Mouse (Mus musculus) kidney, embryonic 15.5 days (tissue): ENCODE results near the gene Edn1. TPM values are rescaled to one million over a fixed set of nuclear protein-coding genes. Genes with fewer than 3 reads are reported as not detected.

Experiments
- ATAC-seq: fragments of 200-750 bp; cut with Nextera tagmentation; replicated peaks from 2 replicates; pipeline ENCODE4 v1.8.0; 2017; ENCODE audit warnings: moderate TSS enrichment; ENCODE audit not compliant: low FRiP score
- H3K27ac ChIP-seq: fragments of 300-500 bp; sonication (generic); 2 replicates; pipeline ENCODE4 v1.5.1; 2015; ENCODE audit warnings: mild to moderate bottlenecking, inconsistent platforms
- H3K27me3 ChIP-seq: fragments of 300-500 bp; sonication (generic); 2 replicates; pipeline ENCODE4 v1.6.1; 2015; ENCODE audit warnings: inconsistent platforms
- H3K36me3 ChIP-seq: fragments of 300-500 bp; sonication (generic); 2 replicates; pipeline ENCODE4 v1.6.1; 2015; ENCODE audit warnings: inconsistent platforms
- H3K4me1 ChIP-seq: fragments of 300-500 bp; sonication (generic); 2 replicates; pipeline ENCODE4 v1.6.1; 2015; ENCODE audit warnings: inconsistent platforms
- H3K4me2 ChIP-seq: fragments of 300-500 bp; sonication (generic); 2 replicates; pipeline ENCODE4 v1.6.1; 2015; ENCODE audit warnings: moderate library complexity, mild to moderate bottlenecking, inconsistent platforms
- H3K4me3 ChIP-seq: fragments of 300-500 bp; sonication (generic); replicated peaks from 2 replicates; pipeline ENCODE4 v1.5.1; 2015; ENCODE audit warnings: mild to moderate bottlenecking, inconsistent platforms
- H3K9ac ChIP-seq: fragments of 300-500 bp; sonication (generic); 2 replicates; pipeline ENCODE4 v1.6.1; 2015; ENCODE audit warnings: mild to moderate bottlenecking, inconsistent platforms
- H3K9me3 ChIP-seq: fragments of 300-500 bp; sonication (generic); replicated peaks from 2 replicates; pipeline ENCODE4 v1.6.1; 2016; ENCODE audit warnings: inconsistent platforms
- WGBS: fragments of 180-500 bp; shearing (Covaris S2); methylation state at CpG from one replicate; pipeline ENCODE4 v1.1.7; 2015; ENCODE audit warnings: mixed read lengths; 5-methylcytosine and 5-hydroxymethylcytosine counted together
- polyA plus RNA-seq: library from polyadenylated mRNA; unstranded; fragments of >200 nt; fragmentation: Nextera tagmentation; extraction: Ambion mirVana; gene quantifications from 2 replicates; pipeline ENCODE4 v1.2.1, GENCODE M21; 2015

Gene Edn1
- polyA plus RNA-seq, 1 experiment from 2014 or later: 2.6 TPM

- Histone ChIP-seq H3K27me3 (no peaks in the 10 kb centered on the region), H3K4me3 (no peak overlapping the region), H3K4me2 (no peak overlapping the region), H3K36me3 (no peaks in the 10 kb centered on the region), H3K4me1 (no peaks in the 10 kb centered on the region), H3K9me3 (no peaks in the 10 kb centered on the region; the same call in 1 of the 2 replicates), H3K27ac (no peak overlapping the region), H3K9ac (no peak overlapping the region)
- ATAC-seq: no peak
- WGBS: 93% methylated on average over 2 of the region's 2 CpGs
Observed at GRCm38 (mm10) chr13:42331104-42331503, 29.8 kb downstream of the Edn1 start.

GRCm38 (mm10) chr13:42334981-42335380 is 33.7 kb downstream of the Edn1 start:
- H3K27me3 ChIP-seq: no peaks in the 10 kb centered on the region
- no peaks in the 10 kb centered on the region for H3K36me3 ChIP-seq
- 88% methylated on average over 3 of the region's 3 CpGs for WGBS
- no peak overlapping the region for H3K9ac ChIP-seq
- no peak overlapping the region for H3K27ac ChIP-seq
- no peaks in the 10 kb centered on the region for H3K9me3 ChIP-seq
- H3K4me2 ChIP-seq: no peak overlapping the region
- H3K4me3 ChIP-seq: no peak overlapping the region
- 0 out of 2 replicates have a peak, but pooled peaks cover 3% of the 10 kb centered on the region for H3K4me1 ChIP-seq
- no peak for ATAC-seq

- WGBS: 56% methylated on average over 4 of the region's 4 CpGs
- Histone ChIP-seq H3K9ac (no peak overlapping the region), H3K27me3 (no peaks in the 10 kb centered on the region), H3K4me3 (no peak overlapping the region), H3K9me3 (no peaks in the 10 kb centered on the region), H3K4me1 (0 out of 2 replicates have a peak, but pooled peaks cover 3% of the 10 kb centered on the region), H3K4me2 (no peak overlapping the region), H3K36me3 (no peaks in the 10 kb centered on the region), H3K27ac (no peak overlapping the region)
- no peak for ATAC-seq
Observed at GRCm38 (mm10) chr13:42336414-42336813, 35.1 kb downstream of the Edn1 start.

GRCm38 (mm10) chr13:42337072-42337471 is 35.8 kb downstream of the Edn1 start:
- H3K4me1 ChIP-seq: 0 out of 2 replicates have a peak, but pooled peaks cover 3% of the 10 kb centered on the region
- no peak overlapping the region for H3K4me3 ChIP-seq
- no peak overlapping the region for H3K9ac ChIP-seq
- H3K4me2 ChIP-seq: no peak overlapping the region
- 87% methylated on average over 2 of the region's 2 CpGs for WGBS
- no peak for ATAC-seq
- no peaks in the 10 kb centered on the region for H3K27me3 ChIP-seq
- no peak overlapping the region for H3K27ac ChIP-seq
- H3K36me3 ChIP-seq: no peaks in the 10 kb centered on the region
- no peaks in the 10 kb centered on the region for H3K9me3 ChIP-seq

GRCm38 (mm10) chr13:42339466-42339865 is 38.2 kb downstream of the Edn1 start:
- no peaks in the 10 kb centered on the region for H3K9me3 ChIP-seq
- no peak for ATAC-seq
- 0 out of 2 replicates have a peak, but pooled peaks cover 3% of the 10 kb centered on the region for H3K4me1 ChIP-seq
- no peak overlapping the region for H3K9ac ChIP-seq
- H3K4me3 ChIP-seq: no peak overlapping the region
- no peaks in the 10 kb centered on the region for H3K27me3 ChIP-seq
- 65% methylated on average over 2 of the region's 2 CpGs for WGBS
- H3K4me2 ChIP-seq: no peak overlapping the region
- peak overlapping the region; percentile 18; the same call in 1 of the 2 replicates for H3K27ac ChIP-seq
- no peaks in the 10 kb centered on the region for H3K36me3 ChIP-seq

- H3K9me3 ChIP-seq: no peaks in the 10 kb centered on the region
- no peak overlapping the region for H3K4me3 ChIP-seq
- H3K4me2 ChIP-seq: no peak overlapping the region
- no peak overlapping the region for H3K9ac ChIP-seq
- H3K27ac ChIP-seq: no peak overlapping the region
- no peaks in the 10 kb centered on the region for H3K27me3 ChIP-seq
- no peak for ATAC-seq
- H3K4me1 ChIP-seq: peaks cover 13% of the 10 kb centered on the region; the same call in 1 of the 2 replicates
- WGBS: 59% methylated on average over 2 of the region's 2 CpGs
- no peaks in the 10 kb centered on the region for H3K36me3 ChIP-seq
Observed at GRCm38 (mm10) chr13:42341871-42342532, 40.7 kb downstream of the Edn1 start.

GRCm38 (mm10) chr13:42345439-42345838 is 44.2 kb downstream of the Edn1 start:
- Histone ChIP-seq H3K27ac (no peak overlapping the region), H3K9me3 (no peaks in the 10 kb centered on the region), H3K9ac (no peak overlapping the region), H3K4me1 (peaks cover 12% of the 10 kb centered on the region; the same call in 1 of the 2 replicates), H3K4me2 (no peak overlapping the region), H3K4me3 (no peak overlapping the region), H3K36me3 (no peaks in the 10 kb centered on the region), H3K27me3 (no peaks in the 10 kb centered on the region)
- WGBS: 68% methylated on average over 7 of the region's 7 CpGs
- ATAC-seq: no peak

GRCm38 (mm10) chr13:42346414-42346813 is 45.1 kb downstream of the Edn1 start:
- 23% methylated on average over 7 of the region's 7 CpGs for WGBS
- Histone ChIP-seq H3K27me3 (no peaks in the 10 kb centered on the region), H3K4me2 (no peak overlapping the region), H3K4me1 (peaks cover 12% of the 10 kb centered on the region; the same call in 1 of the 2 replicates), H3K36me3 (no peaks in the 10 kb centered on the region), H3K27ac (peak overlapping the region; percentile 55), H3K9ac (no peak overlapping the region), H3K4me3 (no peak overlapping the region), H3K9me3 (no peaks in the 10 kb centered on the region)
- peak; percentile 82 for ATAC-seq

GRCm38 (mm10) chr13:42351675-42352074 is 50.4 kb downstream of the Edn1 start:
- Histone ChIP-seq H3K36me3 (no peaks in the 10 kb centered on the region), H3K4me3 (no peak overlapping the region), H3K27me3 (no peaks in the 10 kb centered on the region), H3K9ac (no peak overlapping the region), H3K9me3 (no peaks in the 10 kb centered on the region), H3K4me2 (no peak overlapping the region), H3K27ac (no peak overlapping the region), H3K4me1 (peaks cover 13% of the 10 kb centered on the region)
- WGBS: 55% methylated on average over 7 of the region's 7 CpGs
- no peak for ATAC-seq

Other genes with a start within 250 kb of the Edn1 start
- gene Hivep1, start 249.5 kb upstream of the Edn1 start, polyA plus RNA-seq: 14.1 and 15.0 TPM in 2 replicates